ENCODE assay signal across 21 mouse cellular contexts in the genomic region with DNA sequence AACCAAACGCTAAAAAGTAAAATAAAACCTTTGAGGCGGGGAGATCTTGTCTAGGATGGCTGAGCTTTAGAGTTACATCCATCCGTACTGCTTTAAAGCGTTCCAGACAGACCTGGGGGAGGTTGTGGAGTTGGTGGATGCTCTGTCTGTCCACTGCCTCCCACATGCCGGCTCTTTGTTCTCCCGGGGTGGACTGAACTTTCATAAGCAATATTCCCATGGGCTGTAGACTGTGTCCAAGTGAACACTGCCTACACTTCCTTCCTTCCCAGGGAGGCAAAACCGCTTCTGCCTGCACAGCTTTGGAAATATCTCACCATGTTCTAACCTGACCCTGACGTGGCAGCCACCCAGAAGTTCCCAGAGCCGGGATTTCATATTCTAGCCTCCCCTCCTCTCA. TPM values are rescaled to one million over a fixed set of nuclear protein-coding genes. Genes with fewer than 3 reads are reported as not detected.
DNase-seq lines count a peak whose midpoint lies in the region; ATAC-seq and TF ChIP-seq lines count a peak whose summit lies in the region.
"Had no signal": no experiment of that assay in that cellular context is flagged by ENCODE, and none has a peak within 500 bp of the region (broad histone marks: within the 10 kb centered on the region; RNA-seq: fewer than 3 reads in every experiment).

No protein-coding gene starts in this region.

- no peak overlapping the region for H3K4me3 ChIP-seq in heart, embryonic 10.5 days
- H3K4me3 ChIP-seq in kidney, embryonic 16.5 days (ENCODE audit: low read length), result no peak overlapping the region
- no peak overlapping the region for H3K4me3 ChIP-seq in kidney, adult 2 months (ENCODE audit: insufficient read depth, low read depth, low read length)
- H3K4me3 ChIP-seq in midbrain, embryonic 11.5 days (ENCODE audit: low read depth, low read length), result no peak overlapping the region
- no peak overlapping the region for H3K4me3 ChIP-seq in midbrain, embryonic 14.5 days (replicated peaks; ENCODE audit: low read depth, low read length)
- no peak overlapping the region for H3K4me3 ChIP-seq in forebrain, embryonic 15.5 days
- H3K4me3 ChIP-seq: embryonic facial prominence, embryonic 13.5 days; forebrain, embryonic 13.5 days; heart, embryonic 13.5 days; hindbrain, embryonic 12.5 days had no signal

- 81% methylated on average over 9 of the region's 9 CpGs for WGBS in heart, embryonic 10.5 days
- WGBS in kidney, embryonic 16.5 days, result 26% methylated on average over 9 of the region's 9 CpGs
- 45% methylated on average over 9 of the region's 9 CpGs for WGBS in kidney, adult 2 months
- WGBS in midbrain, embryonic 11.5 days, result 88% methylated on average over 9 of the region's 9 CpGs
- 89% methylated on average over 9 of the region's 9 CpGs for WGBS in midbrain, embryonic 14.5 days
- WGBS in forebrain, embryonic 15.5 days, result 90% methylated on average over 9 of the region's 9 CpGs

- no peak overlapping the region for H3K9ac ChIP-seq in kidney, embryonic 16.5 days (replicated peaks; ENCODE audit: low read length)
- no peak overlapping the region for H3K9ac ChIP-seq in midbrain, embryonic 11.5 days (ENCODE audit: low read length)
- no peak overlapping the region for H3K9ac ChIP-seq in midbrain, embryonic 14.5 days (replicated peaks; ENCODE audit: low read length)
- no peak overlapping the region for H3K9ac ChIP-seq in forebrain, embryonic 15.5 days (replicated peaks)
- H3K9ac ChIP-seq: embryonic facial prominence, embryonic 13.5 days; forebrain, embryonic 13.5 days; heart, embryonic 13.5 days; hindbrain, embryonic 12.5 days had no signal

- peak; percentile 92 for DNase-seq in heart, adult 11 months
- no peak for DNase-seq in heart, embryonic 10.5 days (ENCODE audit: low spot score)
- no peak for DNase-seq in kidney, adult 2 months
- DNase-seq in midbrain, embryonic 11.5 days (ENCODE audit: low spot score, missing footprints), result peak; percentile 54
- no peak for DNase-seq in midbrain, embryonic 14.5 days
- peak; percentile 64 for DNase-seq in testis, postnatal 10 days (ENCODE audit: low spot score)
- DNase-seq: adrenal gland, postnatal 14 days; cerebellum, adult 18-20 months; cerebellum, adult 9-11 months; cerebellum, postnatal 36 days; gastrocnemius, postnatal 10 days; heart, postnatal 36 days had no signal

- peaks cover 13% of the 10 kb centered on the region for H3K27me3 ChIP-seq in heart, embryonic 10.5 days (ENCODE audit: insufficient read depth, poor library complexity, severe bottlenecking)
- no peaks in the 10 kb centered on the region for H3K27me3 ChIP-seq in kidney, embryonic 16.5 days (ENCODE audit: insufficient read depth, low read length)
- no peaks in the 10 kb centered on the region for H3K27me3 ChIP-seq in kidney, adult 2 months (replicated peaks; ENCODE audit: control insufficient read depth, insufficient read depth, low read length)
- H3K27me3 ChIP-seq in midbrain, embryonic 11.5 days (ENCODE audit: control insufficient read depth, insufficient read depth, low read length), result peaks cover 2% of the 10 kb centered on the region; the same call in 1 of the 2 replicates
- no peaks in the 10 kb centered on the region for H3K27me3 ChIP-seq in midbrain, embryonic 14.5 days (ENCODE audit: control insufficient read depth, insufficient read depth, low read length)
- H3K27me3 ChIP-seq in forebrain, embryonic 15.5 days, result no peaks in the 10 kb centered on the region
- H3K27me3 ChIP-seq: Patski had no signal

- H3K4me1 ChIP-seq in heart, embryonic 10.5 days, result peaks cover 26% of the 10 kb centered on the region
- peaks cover 19% of the 10 kb centered on the region; the same call in 1 of the 2 replicates for H3K4me1 ChIP-seq in kidney, embryonic 16.5 days (ENCODE audit: insufficient read depth, low read length)
- no peaks in the 10 kb centered on the region; the same call in 1 of the 2 replicates for H3K4me1 ChIP-seq in kidney, adult 2 months (ENCODE audit: control insufficient read depth, insufficient read depth, low read length)
- H3K4me1 ChIP-seq in midbrain, embryonic 11.5 days (ENCODE audit: control insufficient read depth, insufficient read depth, low read length), result peaks cover 5% of the 10 kb centered on the region; the same call in 1 of the 2 replicates
- peaks cover 12% of the 10 kb centered on the region for H3K4me1 ChIP-seq in midbrain, embryonic 14.5 days (ENCODE audit: control insufficient read depth, insufficient read depth, low read length)
- H3K4me1 ChIP-seq in forebrain, embryonic 15.5 days, result peaks cover 15% of the 10 kb centered on the region

- H3K36me3 ChIP-seq in heart, embryonic 10.5 days, result 0 out of 2 replicates have a peak, but pooled peaks cover 4% of the 10 kb centered on the region
- H3K36me3 ChIP-seq in kidney, embryonic 16.5 days (ENCODE audit: insufficient read depth, low read length), result no peaks in the 10 kb centered on the region
- H3K36me3 ChIP-seq in kidney, adult 2 months (ENCODE audit: control insufficient read depth, insufficient read depth, low read length), result no peaks in the 10 kb centered on the region
- H3K36me3 ChIP-seq in midbrain, embryonic 11.5 days (ENCODE audit: control insufficient read depth, insufficient read depth, low read length), result no peaks in the 10 kb centered on the region
- H3K36me3 ChIP-seq in midbrain, embryonic 14.5 days (ENCODE audit: control insufficient read depth, insufficient read depth, low read length), result no peaks in the 10 kb centered on the region
- H3K36me3 ChIP-seq in forebrain, embryonic 15.5 days, result no peaks in the 10 kb centered on the region
- H3K36me3 ChIP-seq: embryonic facial prominence, embryonic 13.5 days; hindbrain, embryonic 12.5 days had no signal

- no peak for ATAC-seq in kidney, embryonic 16.5 days (ENCODE audit: low FRiP score, low TSS enrichment)
- no peak for ATAC-seq in midbrain, embryonic 11.5 days (ENCODE audit: low FRiP score)
- no peak for ATAC-seq in midbrain, embryonic 14.5 days (ENCODE audit: low FRiP score, low TSS enrichment)
- no peak for ATAC-seq in forebrain, embryonic 15.5 days (replicated peaks)
- ATAC-seq: activated CD4-positive, CD25-positive, alpha-beta regulatory T cell, adult 4 months; forebrain, embryonic 13.5 days; hindbrain, embryonic 16.5 days; Patski had no signal

- no peak for TF ChIP-seq POLR2A in kidney, adult 2 months (IDR thresholded peaks at IDR 0.05; ENCODE audit: low read depth, low read length)

- peak overlapping the region; percentile 23; the same call in 1 of the 2 replicates for H3K4me2 ChIP-seq in kidney, embryonic 16.5 days (replicated peaks; ENCODE audit: low read depth, low read length)
- H3K4me2 ChIP-seq in midbrain, embryonic 11.5 days, result no peak overlapping the region
- no peak overlapping the region for H3K4me2 ChIP-seq in midbrain, embryonic 14.5 days (ENCODE audit: low read length)
- no peak overlapping the region for H3K4me2 ChIP-seq in forebrain, embryonic 15.5 days (replicated peaks)
- H3K4me2 ChIP-seq: embryonic facial prominence, embryonic 13.5 days; forebrain, embryonic 13.5 days; heart, embryonic 13.5 days; hindbrain, embryonic 12.5 days had no signal

- H3K9me3 ChIP-seq in heart, embryonic 10.5 days, result no peaks in the 10 kb centered on the region
- H3K9me3 ChIP-seq in kidney, embryonic 16.5 days (ENCODE audit: low read length), result no peaks in the 10 kb centered on the region
- no peaks in the 10 kb centered on the region for H3K9me3 ChIP-seq in midbrain, embryonic 11.5 days (ENCODE audit: control insufficient read depth, low read length)
- no peaks in the 10 kb centered on the region for H3K9me3 ChIP-seq in midbrain, embryonic 14.5 days (ENCODE audit: control insufficient read depth, low read length)
- H3K9me3 ChIP-seq in forebrain, embryonic 15.5 days, result no peaks in the 10 kb centered on the region
- H3K9me3 ChIP-seq: forebrain, embryonic 13.5 days; hindbrain, embryonic 12.5 days had no signal

- no peak for TF ChIP-seq CTCF in kidney, adult 2 months (conservative IDR thresholded peaks at IDR 0.05; ENCODE audit: insufficient read depth, insufficient read length, low read depth, low read length)

- H3K27ac ChIP-seq in heart, embryonic 10.5 days, result no peak overlapping the region
- peak overlapping the region; percentile 77; the same call in 1 of the 2 replicates for H3K27ac ChIP-seq in kidney, embryonic 16.5 days (ENCODE audit: low read length)
- no peak overlapping the region for H3K27ac ChIP-seq in kidney, adult 2 months (ENCODE audit: insufficient read depth, low read depth, low read length)
- H3K27ac ChIP-seq in midbrain, embryonic 11.5 days (ENCODE audit: low read depth, low read length), result no peak overlapping the region
- no peak overlapping the region for H3K27ac ChIP-seq in midbrain, embryonic 14.5 days (replicated peaks; ENCODE audit: low read depth, low read length)
- no peak overlapping the region for H3K27ac ChIP-seq in forebrain, embryonic 15.5 days (replicated peaks)
- H3K27ac ChIP-seq: embryonic facial prominence, embryonic 13.5 days; forebrain, embryonic 13.5 days; heart, embryonic 13.5 days; hindbrain, embryonic 12.5 days had no signal

RNA-seq across cellular contexts. Expression of a gene that starts 4.0 kb away (rescaled TPM):
- polyA plus RNA-seq in heart, embryonic 10.5 days (2016; fragmentation: Nextera tagmentation; extraction: Ambion mirVana), result 7.5 and 11.6 TPM in 2 replicates
- polyA plus RNA-seq in kidney, embryonic 16.5 days (2015; fragmentation: Nextera tagmentation; extraction: Ambion mirVana), result 10.1 and 10.3 TPM in 2 replicates
- polyA plus RNA-seq in kidney, adult 2 months (2012; rRNA removed), result 5.1 and 5.2 TPM in 2 replicates
- polyA plus RNA-seq in midbrain, embryonic 11.5 days (2014; fragmentation: Nextera tagmentation; extraction: Ambion mirVana), result 4.6 and 5.4 TPM in 2 replicates
- 8.9 and 12.1 TPM in 2 replicates for polyA plus RNA-seq in midbrain, embryonic 14.5 days (2014; fragmentation: Nextera tagmentation; extraction: Ambion mirVana)
- polyA plus RNA-seq in forebrain, embryonic 15.5 days (2015; fragmentation: Nextera tagmentation; extraction: Ambion mirVana), result 10.0 and 10.6 TPM in 2 replicates

Comparison
In these comparisons a context has a peak if more than half of its experiments do, and no peak if none do; other contexts are left out.
1. DNase-seq: peak in heart, adult 11 months (single experiment), midbrain, embryonic 11.5 days (single experiment) and testis, postnatal 10 days (single experiment); none in heart, embryonic 10.5 days (single experiment), kidney, adult 2 months (single experiment) and midbrain, embryonic 14.5 days (single experiment).